Mouse (Mus musculus): ENCODE data around the gene Olah. TPM values are rescaled to one million over a fixed set of nuclear protein-coding genes. Genes with fewer than 3 reads are reported as not detected.

Olah gene
- polyA plus RNA-seq, 1 experiment = not detected

DNA sequence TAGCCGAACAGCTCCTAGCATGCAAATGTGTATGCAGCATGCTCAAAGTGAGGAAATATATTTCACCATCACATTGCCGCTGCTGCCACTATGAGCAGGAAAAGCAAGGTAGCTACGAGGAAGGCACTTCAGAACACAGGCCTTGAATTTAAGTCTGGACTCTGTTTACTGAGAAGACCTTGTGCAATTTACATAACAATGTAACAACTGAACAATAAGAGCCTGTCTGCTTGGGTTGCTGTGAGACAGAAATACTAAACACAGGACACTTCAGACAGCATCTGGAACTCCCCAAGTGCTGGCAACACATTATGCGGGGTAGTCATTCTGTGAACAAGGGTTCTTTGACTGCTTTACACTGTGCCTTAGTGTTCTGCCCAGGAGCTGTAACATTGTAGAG is 23.1 kb upstream of the Olah start:
- TF ChIP-seq E2F4 (IDR thresholded peaks at IDR 0.05; ENCODE audit: insufficient read depth) = no peak
- TF ChIP-seq POLR2AphosphoS2 (IDR thresholded peaks at IDR 0.05; ENCODE audit: insufficient read length, low read depth) = no peak
- no peak for TF ChIP-seq MAX (IDR thresholded peaks at IDR 0.05; ENCODE audit: low read depth)
- no peak for TF ChIP-seq POLR2A (IDR thresholded peaks at IDR 0.05; ENCODE audit: insufficient read length, low read depth)
- no peak for TF ChIP-seq CEBPB (IDR thresholded peaks at IDR 0.05; ENCODE audit: insufficient read depth, poor library complexity, severe bottlenecking)
- no peak for TF ChIP-seq MYOG (IDR thresholded peaks at IDR 0.05; ENCODE audit: control insufficient read depth in 1 of 3, insufficient read depth in 1 of 3, insufficient read length in 2 of 3, low read depth in 2 of 3)
- no peak for TF ChIP-seq MYOD1 (IDR thresholded peaks at IDR 0.05; ENCODE audit: control insufficient read depth in 1 of 3, insufficient read length in 2 of 3, low read depth in 2 of 3)
- TF ChIP-seq TCF12 (IDR thresholded peaks at IDR 0.05; ENCODE audit: insufficient read depth, poor library complexity, severe bottlenecking) = no peak
- TF ChIP-seq SRF (IDR thresholded peaks at IDR 0.05; ENCODE audit: control insufficient read depth, insufficient read length, low read depth) = no peak
- TF ChIP-seq USF1 (IDR thresholded peaks at IDR 0.05; ENCODE audit: low read depth) = no peak
- no peak for TF ChIP-seq TCF3 (IDR thresholded peaks at IDR 0.05; ENCODE audit: insufficient read length, low read depth)
- no peak for TF ChIP-seq REST (IDR thresholded peaks at IDR 0.05; ENCODE audit: insufficient read depth, insufficient read length)
- Histone ChIP-seq H3ac (ENCODE audit: control insufficient read depth, insufficient read length) (no peak overlapping the region), H3K27me3 (ENCODE audit: control insufficient read depth, insufficient read depth, insufficient read length) (peaks cover 10% of the 10 kb centered on the region), H3K79me2 (ENCODE audit: control insufficient read depth, insufficient read depth) (peaks cover 5% of the 10 kb centered on the region), H3K4me3 (no peak overlapping the region), H3K36me3 (ENCODE audit: control insufficient read depth, insufficient read depth) (no peaks in the 10 kb centered on the region), H3K4me2 (ENCODE audit: low read depth) (no peak overlapping the region)

DNA sequence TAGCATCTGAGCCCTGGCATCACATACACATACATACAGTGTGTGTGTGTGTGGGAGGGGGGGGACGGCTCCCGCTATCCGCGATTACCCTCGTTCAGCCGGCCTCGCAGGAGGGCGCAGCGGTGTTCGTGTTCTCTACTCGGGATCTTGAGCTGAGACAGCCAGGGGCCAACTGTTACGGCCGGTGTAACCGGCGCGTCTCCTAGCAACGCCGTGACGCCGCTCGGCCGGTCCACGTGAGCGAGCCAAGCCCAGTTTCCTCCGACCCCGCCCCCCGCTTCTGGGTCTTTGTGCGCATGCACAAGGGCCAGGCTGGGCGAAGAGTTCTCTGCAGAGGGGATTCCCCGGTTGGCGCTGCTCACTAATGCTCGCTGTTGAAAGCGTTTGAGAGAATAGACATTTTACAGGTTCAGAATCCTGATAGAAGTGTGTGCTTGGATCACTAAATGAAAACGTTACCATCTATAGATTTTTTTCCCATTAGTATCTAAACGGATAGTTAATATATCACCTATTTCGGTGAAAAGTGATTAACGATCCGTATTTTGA is 21.9 kb upstream of the Olah start:
- Histone ChIP-seq H3ac (ENCODE audit: control insufficient read depth, insufficient read length) (no peak overlapping the region), H3K27me3 (ENCODE audit: control insufficient read depth, insufficient read depth, insufficient read length) (peaks cover 13% of the 10 kb centered on the region), H3K4me2 (ENCODE audit: low read depth) (peak overlapping the region; percentile 79), H3K79me2 (ENCODE audit: control insufficient read depth, insufficient read depth) (no peaks in the 10 kb centered on the region), H3K4me3 (peak overlapping the region; percentile 16), H3K36me3 (ENCODE audit: control insufficient read depth, insufficient read depth) (no peaks in the 10 kb centered on the region)
- TF ChIP-seq POLR2A (IDR thresholded peaks at IDR 0.05; ENCODE audit: insufficient read length, low read depth) = peak; percentile 47
- TF ChIP-seq TCF3 (IDR thresholded peaks at IDR 0.05; ENCODE audit: insufficient read length, low read depth) = no peak
- no peak for TF ChIP-seq SRF (IDR thresholded peaks at IDR 0.05; ENCODE audit: control insufficient read depth, insufficient read length, low read depth)
- peak in 2 of 3 experiments; percentile 27 to 70 for TF ChIP-seq MYOG (IDR thresholded peaks at IDR 0.05; ENCODE audit: control insufficient read depth in 1 of 3, insufficient read depth in 1 of 3, insufficient read length in 2 of 3, low read depth in 2 of 3)
- TF ChIP-seq USF1 (IDR thresholded peaks at IDR 0.05; ENCODE audit: low read depth) = peak; percentile 64
- peak; percentile 35 for TF ChIP-seq POLR2AphosphoS2 (IDR thresholded peaks at IDR 0.05; ENCODE audit: insufficient read length, low read depth)
- TF ChIP-seq REST (IDR thresholded peaks at IDR 0.05; ENCODE audit: insufficient read depth, insufficient read length) = no peak
- no peak for TF ChIP-seq CEBPB (IDR thresholded peaks at IDR 0.05; ENCODE audit: insufficient read depth, poor library complexity, severe bottlenecking)
- TF ChIP-seq MAX (IDR thresholded peaks at IDR 0.05; ENCODE audit: low read depth) = no peak
- TF ChIP-seq E2F4 (IDR thresholded peaks at IDR 0.05; ENCODE audit: insufficient read depth) = no peak
- TF ChIP-seq MYOD1 (IDR thresholded peaks at IDR 0.05; ENCODE audit: control insufficient read depth in 1 of 3, insufficient read length in 2 of 3, low read depth in 2 of 3) = peak in 2 of 3 experiments; percentile 32 to 67
- no peak for TF ChIP-seq TCF12 (IDR thresholded peaks at IDR 0.05; ENCODE audit: insufficient read depth, poor library complexity, severe bottlenecking)

DNA sequence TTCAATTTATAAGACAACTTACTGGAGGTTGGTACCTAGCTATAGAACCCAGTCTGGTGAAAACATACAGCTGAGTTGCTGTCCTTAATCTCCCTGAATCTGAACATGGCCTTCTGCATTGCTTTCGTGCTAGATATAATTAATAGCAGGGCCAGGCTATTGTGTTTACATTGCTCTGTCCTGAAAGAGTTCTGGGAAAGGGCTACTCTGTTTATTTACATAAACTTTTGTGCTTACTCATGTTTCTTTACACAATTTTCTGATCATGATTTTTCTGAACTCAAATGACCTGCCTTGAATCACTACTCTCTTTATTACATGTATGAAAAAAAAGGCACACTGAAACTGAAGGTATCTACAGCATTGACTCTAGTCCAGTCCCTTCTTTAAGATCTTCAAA is 18.7 kb upstream of the Olah start:
- Histone ChIP-seq H3K36me3 (ENCODE audit: control insufficient read depth, insufficient read depth) (no peaks in the 10 kb centered on the region), H3K79me2 (ENCODE audit: control insufficient read depth, insufficient read depth) (no peaks in the 10 kb centered on the region), H3ac (ENCODE audit: control insufficient read depth, insufficient read length) (no peak overlapping the region), H3K4me3 (no peak overlapping the region), H3K27me3 (ENCODE audit: control insufficient read depth, insufficient read depth, insufficient read length) (peaks cover 21% of the 10 kb centered on the region), H3K4me2 (ENCODE audit: low read depth) (no peak overlapping the region)
- TF ChIP-seq POLR2A (IDR thresholded peaks at IDR 0.05; ENCODE audit: insufficient read length, low read depth) = no peak
- TF ChIP-seq MAX (IDR thresholded peaks at IDR 0.05; ENCODE audit: low read depth) = no peak
- TF ChIP-seq USF1 (IDR thresholded peaks at IDR 0.05; ENCODE audit: low read depth) = no peak
- no peak for TF ChIP-seq SRF (IDR thresholded peaks at IDR 0.05; ENCODE audit: control insufficient read depth, insufficient read length, low read depth)
- no peak for TF ChIP-seq POLR2AphosphoS2 (IDR thresholded peaks at IDR 0.05; ENCODE audit: insufficient read length, low read depth)
- TF ChIP-seq REST (IDR thresholded peaks at IDR 0.05; ENCODE audit: insufficient read depth, insufficient read length) = no peak
- TF ChIP-seq TCF3 (IDR thresholded peaks at IDR 0.05; ENCODE audit: insufficient read length, low read depth) = no peak
- no peak for TF ChIP-seq E2F4 (IDR thresholded peaks at IDR 0.05; ENCODE audit: insufficient read depth)
- TF ChIP-seq MYOD1 (IDR thresholded peaks at IDR 0.05; ENCODE audit: control insufficient read depth in 1 of 3, insufficient read length in 2 of 3, low read depth in 2 of 3) = no peak
- TF ChIP-seq TCF12 (IDR thresholded peaks at IDR 0.05; ENCODE audit: insufficient read depth, poor library complexity, severe bottlenecking) = no peak
- no peak for TF ChIP-seq MYOG (IDR thresholded peaks at IDR 0.05; ENCODE audit: control insufficient read depth in 1 of 3, insufficient read depth in 1 of 3, insufficient read length in 2 of 3, low read depth in 2 of 3)
- no peak for TF ChIP-seq CEBPB (IDR thresholded peaks at IDR 0.05; ENCODE audit: insufficient read depth, poor library complexity, severe bottlenecking)

DNA sequence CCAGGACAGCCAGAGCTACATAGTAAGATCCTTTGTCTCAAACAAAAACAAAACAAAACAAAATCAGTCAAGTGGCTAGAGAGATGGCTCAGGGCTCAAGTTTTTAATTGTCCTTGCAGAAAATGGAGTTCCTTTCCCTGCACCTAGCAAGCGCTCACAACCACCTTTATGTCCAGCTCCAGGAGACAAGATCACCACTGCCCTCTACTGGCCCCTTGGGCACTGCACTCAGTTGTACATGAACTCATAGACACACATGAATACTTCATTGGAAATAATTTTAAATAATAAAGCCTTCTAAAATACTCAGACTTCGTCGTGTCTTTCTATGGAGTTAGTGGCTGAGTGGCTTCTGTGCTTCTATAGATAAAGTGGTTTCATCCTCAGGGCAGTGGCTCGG is 17.2 kb upstream of the Olah start:
- peaks cover 28% of the 10 kb centered on the region for H3K27me3 ChIP-seq (ENCODE audit: control insufficient read depth, insufficient read depth, insufficient read length)

More for the DNA sequence above, 17.2 kb upstream of the Olah start:
- TF ChIP-seq MYOG (IDR thresholded peaks at IDR 0.05; ENCODE audit: control insufficient read depth in 1 of 3, insufficient read depth in 1 of 3, insufficient read length in 2 of 3, low read depth in 2 of 3) = no peak
- TF ChIP-seq CEBPB (IDR thresholded peaks at IDR 0.05; ENCODE audit: insufficient read depth, poor library complexity, severe bottlenecking) = no peak
- TF ChIP-seq MYOD1 (IDR thresholded peaks at IDR 0.05; ENCODE audit: control insufficient read depth in 1 of 3, insufficient read length in 2 of 3, low read depth in 2 of 3) = no peak
- no peak for TF ChIP-seq TCF12 (IDR thresholded peaks at IDR 0.05; ENCODE audit: insufficient read depth, poor library complexity, severe bottlenecking)
- no peak for TF ChIP-seq POLR2A (IDR thresholded peaks at IDR 0.05; ENCODE audit: insufficient read length, low read depth)
- TF ChIP-seq USF1 (IDR thresholded peaks at IDR 0.05; ENCODE audit: low read depth) = no peak
- TF ChIP-seq SRF (IDR thresholded peaks at IDR 0.05; ENCODE audit: control insufficient read depth, insufficient read length, low read depth) = no peak
- no peak for TF ChIP-seq MAX (IDR thresholded peaks at IDR 0.05; ENCODE audit: low read depth)
- no peak for TF ChIP-seq E2F4 (IDR thresholded peaks at IDR 0.05; ENCODE audit: insufficient read depth)
- TF ChIP-seq TCF3 (IDR thresholded peaks at IDR 0.05; ENCODE audit: insufficient read length, low read depth) = no peak
- no peak for TF ChIP-seq POLR2AphosphoS2 (IDR thresholded peaks at IDR 0.05; ENCODE audit: insufficient read length, low read depth)
- no peak for TF ChIP-seq REST (IDR thresholded peaks at IDR 0.05; ENCODE audit: insufficient read depth, insufficient read length)
- H3K4me2 ChIP-seq (ENCODE audit: low read depth) = no peak overlapping the region
- H3ac ChIP-seq (ENCODE audit: control insufficient read depth, insufficient read length) = no peak overlapping the region
- H3K4me3 ChIP-seq = no peak overlapping the region
- H3K36me3 ChIP-seq (ENCODE audit: control insufficient read depth, insufficient read depth) = no peaks in the 10 kb centered on the region
- H3K79me2 ChIP-seq (ENCODE audit: control insufficient read depth, insufficient read depth) = no peaks in the 10 kb centered on the region

Data from myocyte (in vitro differentiated cells).